Mouse (Mus musculus) MEL (cell line): ENCODE measurements around the gene Slc2a1. TPM values are rescaled to one million over a fixed set of nuclear protein-coding genes. Genes with fewer than 3 reads are reported as not detected.

Source experiments
- DNase-seq: peaks from one replicate; pipeline ENCODE4 v3.0.0; 2011; ENCODE audit warnings: low read depth, low spot score
- H3K27ac ChIP-seq: 2 replicates; pipeline ENCODE4 v1.5.1; 2012; ENCODE audit warnings: low read depth, mild to moderate bottlenecking, control low read depth, low read length, moderate library complexity; ENCODE audit not compliant: control insufficient read depth
- H3K27me3 ChIP-seq, 2 experiments: fragments of 150-350 bp in 1 of 2; sonication (generic) in 1 of 2; 2 replicates each; pipeline ENCODE4 v1.6.1; 2012; ENCODE audit warnings: low read length in 2 of 2, mild to moderate bottlenecking in 2 of 2, improper control_type of control experiment in 1 of 2, moderate library complexity in 1 of 2; ENCODE audit not compliant: insufficient read depth in 2 of 2, control insufficient read depth in 1 of 2
- H3K36me3 ChIP-seq, 2 experiments: 2 replicates each; pipeline ENCODE4 v1.6.1; 2012 to 2014; ENCODE audit warnings: low read length in 2 of 2, improper control_type of control experiment in 1 of 2, inconsistent platforms in 1 of 2, mild to moderate bottlenecking in 1 of 2; ENCODE audit not compliant: insufficient read depth in 2 of 2, control insufficient read depth in 1 of 2
- H3K4me1 ChIP-seq, 2 experiments: fragments of 150-350 bp in 1 of 2; sonication (generic) in 1 of 2; 2 replicates each; pipeline ENCODE4 v1.6.1; 2012; ENCODE audit warnings: low read length in 2 of 2, improper control_type of control experiment in 1 of 2, mild to moderate bottlenecking in 1 of 2; ENCODE audit not compliant: insufficient read depth in 2 of 2, control insufficient read depth in 1 of 2
- H3K4me3 ChIP-seq, 2 experiments: fragments of 150-350 bp in 1 of 2; sonication (generic) in 1 of 2; 2 replicates each; pipeline ENCODE4 v1.5.1; 2012; ENCODE audit warnings: low read depth in 2 of 2, low read length in 2 of 2, mild to moderate bottlenecking in 2 of 2, moderate library complexity in 2 of 2, control low read depth in 1 of 2, improper control_type of control experiment in 1 of 2; ENCODE audit not compliant: control insufficient read depth in 1 of 2, insufficient read depth in 1 of 2
- H3K79me2 ChIP-seq: 2 replicates; pipeline ENCODE4 v1.6.1; 2012; ENCODE audit warnings: mild to moderate bottlenecking, low read length, moderate library complexity; ENCODE audit not compliant: control insufficient read depth, poor library complexity, insufficient read depth
- H3K9ac ChIP-seq: 2 replicates; pipeline ENCODE4 v1.6.1; 2012; ENCODE audit warnings: low read depth, mild to moderate bottlenecking, control low read depth, low read length, moderate library complexity; ENCODE audit not compliant: control insufficient read depth, poor library complexity, severe bottlenecking
- H3K9me3 ChIP-seq: fragments of 150-350 bp; sonication (generic); replicated peaks from 2 replicates; pipeline ENCODE4 v1.6.1; 2012; ENCODE audit warnings: mild to moderate bottlenecking, low read length, improper control_type of control experiment, moderate library complexity; ENCODE audit not compliant: insufficient read depth
- CHD1 ChIP-seq: IDR thresholded peaks from 2 replicates; pipeline ENCODE4 v1.6.1; 2012; ENCODE audit warnings: low read depth, mild to moderate bottlenecking, inconsistent platforms, low read length, improper control_type of control experiment
- CTCF ChIP-seq, 3 experiments: IDR thresholded peaks in 2 of 3; conservative IDR thresholded peaks in 1 of 3; 2 replicates each; pipeline ENCODE4 v1.5.1; 2011 to 2012; ENCODE audit warnings: low read length in 3 of 3, low read depth in 2 of 3, mild to moderate bottlenecking in 2 of 3, improper control_type of control experiment in 1 of 3, inconsistent platforms in 1 of 3, mixed read lengths in 1 of 3, moderate library complexity in 1 of 3; ENCODE audit not compliant: control insufficient read depth in 1 of 3, insufficient read depth in 1 of 3, poor library complexity in 1 of 3, severe bottlenecking in 1 of 3
- E2F4 ChIP-seq: IDR thresholded peaks from 2 replicates; pipeline ENCODE4 v1.6.1; 2011; ENCODE audit warnings: low read depth, low read length, improper control_type of control experiment, borderline replicate concordance
- EP300 ChIP-seq, 2 experiments: IDR thresholded peaks; 2 replicates each; pipeline ENCODE4 v1.6.1; 2011; ENCODE audit warnings: improper control_type of control experiment in 2 of 2, low read length in 2 of 2, low read depth in 1 of 2, mild to moderate bottlenecking in 1 of 2
- ETS1 ChIP-seq: IDR thresholded peaks from 2 replicates; pipeline ENCODE4 v1.6.1; 2012; ENCODE audit warnings: low read depth, mild to moderate bottlenecking, inconsistent platforms, low read length, improper control_type of control experiment, moderate library complexity
- GABPA ChIP-seq: IDR thresholded peaks from 2 replicates; pipeline ENCODE4 v1.6.1; 2012; ENCODE audit warnings: low read depth, mild to moderate bottlenecking, inconsistent platforms, low read length, improper control_type of control experiment, moderate library complexity
- GATA1 ChIP-seq: IDR thresholded peaks from 2 replicates; pipeline ENCODE4 v1.6.1; 2011; ENCODE audit warnings: low read depth, low read length, improper control_type of control experiment
- HCFC1 ChIP-seq: IDR thresholded peaks from 2 replicates; pipeline ENCODE4 v1.6.1; 2012; ENCODE audit warnings: low read depth, mild to moderate bottlenecking, inconsistent platforms, low read length, improper control_type of control experiment, moderate library complexity
- JUND ChIP-seq: IDR thresholded peaks from 2 replicates; pipeline ENCODE4 v1.6.1; 2011; ENCODE audit warnings: low read depth, mild to moderate bottlenecking, improper control_type of control experiment, low read length
- MAX ChIP-seq: IDR thresholded peaks from 2 replicates; pipeline ENCODE4 v1.6.1; 2011; ENCODE audit warnings: low read length, improper control_type of control experiment
- MEF2A ChIP-seq: IDR thresholded peaks from 2 replicates; pipeline ENCODE4 v1.6.1; 2014; ENCODE audit warnings: low read depth, mild to moderate bottlenecking, inconsistent platforms, low read length, improper control_type of control experiment; ENCODE audit not compliant: poor library complexity, insufficient replicate concordance, severe bottlenecking; ENCODE audit errors: extremely low read depth
- MXI1 ChIP-seq: IDR thresholded peaks from 2 replicates; pipeline ENCODE4 v1.6.1; 2011; ENCODE audit warnings: mild to moderate bottlenecking, low read depth, low read length, improper control_type of control experiment
- MYB ChIP-seq: IDR thresholded peaks from 2 replicates; pipeline ENCODE4 v1.6.1; 2011; ENCODE audit warnings: mild to moderate bottlenecking, low read depth, low read length, improper control_type of control experiment
- NELFE ChIP-seq: IDR thresholded peaks from 2 replicates; pipeline ENCODE4 v1.6.1; 2011; ENCODE audit warnings: low read depth, low read length, improper control_type of control experiment
- NRF1 ChIP-seq: IDR thresholded peaks from 2 replicates; pipeline ENCODE4 v1.6.1; 2014; ENCODE audit warnings: low read depth, mild to moderate bottlenecking, inconsistent platforms, low read length, improper control_type of control experiment, moderate library complexity; ENCODE audit not compliant: poor library complexity, insufficient read depth, severe bottlenecking
- POLR2A ChIP-seq, 2 experiments: IDR thresholded peaks; 2 replicates each; pipeline ENCODE4 v1.6.1; 2011 to 2012; ENCODE audit warnings: low read length in 2 of 2, mild to moderate bottlenecking in 2 of 2, control low read depth in 1 of 2, improper control_type of control experiment in 1 of 2, low read depth in 1 of 2, moderate library complexity in 1 of 2; ENCODE audit not compliant: control insufficient read depth in 1 of 2, insufficient read depth in 1 of 2, poor library complexity in 1 of 2
- POLR2AphosphoS2 ChIP-seq: IDR thresholded peaks from 2 replicates; pipeline ENCODE4 v1.6.1; 2011; ENCODE audit warnings: low read length, improper control_type of control experiment
- RAD21 ChIP-seq: IDR thresholded peaks from 2 replicates; pipeline ENCODE4 v1.6.1; 2011; ENCODE audit warnings: mild to moderate bottlenecking, low read depth, low read length, improper control_type of control experiment
- SIN3A ChIP-seq: IDR thresholded peaks from 2 replicates; pipeline ENCODE4 v1.6.1; 2012; ENCODE audit warnings: low read length, improper control_type of control experiment, inconsistent platforms
- SMC3 ChIP-seq: IDR thresholded peaks from 2 replicates; pipeline ENCODE4 v1.6.1; 2011; ENCODE audit warnings: low read depth, low read length, improper control_type of control experiment
- TAL1 ChIP-seq: IDR thresholded peaks from 2 replicates; pipeline ENCODE4 v1.6.1; 2012; ENCODE audit warnings: mild to moderate bottlenecking, inconsistent platforms, low read length, moderate library complexity, mixed read lengths
- TBP ChIP-seq: IDR thresholded peaks from 2 replicates; pipeline ENCODE4 v1.8.0; 2011; ENCODE audit warnings: low read depth, low read length, improper control_type of control experiment
- TCF12 ChIP-seq: IDR thresholded peaks from 2 replicates; pipeline ENCODE4 v1.6.1; 2014; ENCODE audit warnings: low read depth, mild to moderate bottlenecking, inconsistent platforms, low read length, improper control_type of control experiment, moderate library complexity
- ZNF384 ChIP-seq: IDR thresholded peaks from 2 replicates; pipeline ENCODE4 v1.6.1; 2012; ENCODE audit warnings: low read depth, mild to moderate bottlenecking, inconsistent platforms, low read length, improper control_type of control experiment
- polyA plus RNA-seq, 2 experiments: library from polyadenylated mRNA; stranded (reverse) in 1 of 2; unstranded in 1 of 2; fragments of >175 nt in 1 of 2; fragments of >200 nt in 1 of 2; gene quantifications; 2 replicates each; pipeline versions ENCODE4 v1.2.1 to v1.2.4; 2012; ENCODE audit warnings: low replicate concordance in 2 of 2, low read depth in 1 of 2; ENCODE audit not compliant: insufficient read length in 2 of 2, insufficient read depth in 1 of 2, missing spikeins in 1 of 2
- total RNA-seq: library from RNA; depleted of rRNA; stranded (reverse); fragments of 300-350 nt; gene quantifications from 2 replicates; pipeline ENCODE4 v1.2.3, GENCODE M21; 2012

Gene Slc2a1
- total and polyA plus RNA-seq, 3 experiments: 15.9 to 99.5 TPM; not detected in 1

DNA sequence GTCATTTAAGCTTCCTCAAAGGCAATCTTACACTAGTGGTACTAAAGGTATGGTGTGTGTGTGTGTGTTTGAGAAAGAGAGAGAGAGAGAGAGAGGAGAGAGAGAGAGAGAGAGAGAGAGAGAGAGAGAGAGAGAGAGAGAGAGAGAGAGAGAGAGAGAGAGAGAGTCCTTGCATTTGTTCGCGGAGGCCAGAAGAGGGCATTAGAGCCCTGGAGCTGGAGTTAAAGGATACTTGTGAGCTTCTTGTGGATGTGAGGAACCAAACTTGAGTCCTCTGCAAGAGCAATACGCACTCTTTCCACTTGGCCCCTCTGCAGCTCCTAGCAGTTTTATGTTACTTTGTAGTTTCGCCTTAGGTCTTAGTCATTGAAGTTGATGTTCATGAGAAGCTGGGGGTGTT lies 54.5 kb downstream of the Slc2a1 start:
- H3K9ac ChIP-seq: no peak overlapping the region
- H3K27ac ChIP-seq: no peak overlapping the region
- H3K4me3 ChIP-seq: no peak overlapping the region
- no peaks in the 10 kb centered on the region for H3K9me3 ChIP-seq
- no peaks in the 10 kb centered on the region for H3K79me2 ChIP-seq
- H3K27me3 ChIP-seq: no peaks in the 10 kb centered on the region
- H3K4me1 ChIP-seq: peaks cover 3 to 13% of the 10 kb centered on the region in 2 experiments; a peak in 3 of 4 replicates
- TF ChIP-seq RAD21 (peak; percentile 27), CTCF (IDR thresholded peaks at IDR 0.05 in 2 of 3, conservative IDR thresholded peaks at IDR 0.05 in 1 of 3; ENCODE audit: control insufficient read depth in 1 of 3, insufficient read depth in 1 of 3, low read depth in 2 of 3, low read length in 3 of 3, poor library complexity in 1 of 3, severe bottlenecking in 1 of 3) (peak in 2 of 3 experiments; percentile 42 to 55; a peak in 4 of 6 replicates), JUND (peak; percentile 88), SMC3 (peak; percentile 42), TBP (no peak)
- TF ChIP-seq, all 39 proteins: peak for 4
- peaks cover 0 to 15% of the 10 kb centered on the region in 2 experiments; a peak in 2 of 4 replicates for H3K36me3 ChIP-seq
- peak; percentile 54 for DNase-seq

GRCm38 (mm10) chr4:119165916-119166315 lies 57.4 kb downstream of the Slc2a1 start:
- DNase-seq: peak; percentile 76
- TF ChIP-seq EP300 (IDR thresholded peaks at IDR 0.05; ENCODE audit: low read depth in 1 of 2, low read length in 2 of 2) (peak; percentile 53 to 67; a peak in 3 of 4 replicates), SIN3A (peak; percentile 51), TCF12 (peak; percentile 62), JUND (no peak), ETS1 (0 out of 2 replicates have a peak, but pooled peaks have one; percentile 23), MYB (no peak), GABPA (no peak), TAL1 (peak; percentile 77), ZNF384 (peak; percentile 81), GATA1 (peak; percentile 66)
- Histone ChIP-seq H3K9ac (0 out of 2 replicates have a peak overlapping the region, but pooled peaks have one; percentile 16), H3K27ac (peak overlapping the region; percentile 31), H3K4me1 (peaks cover 3 to 13% of the 10 kb centered on the region in 2 experiments; a peak in 3 of 4 replicates), H3K9me3 (no peaks in the 10 kb centered on the region), H3K27me3 (no peaks in the 10 kb centered on the region), H3K79me2 (no peaks in the 10 kb centered on the region), H3K4me3 (peak overlapping the region; percentile 13 to 41; a peak in 3 of 4 replicates), H3K36me3 (peaks cover 0 to 15% of the 10 kb centered on the region in 2 experiments; a peak in 2 of 4 replicates)

DNA sequence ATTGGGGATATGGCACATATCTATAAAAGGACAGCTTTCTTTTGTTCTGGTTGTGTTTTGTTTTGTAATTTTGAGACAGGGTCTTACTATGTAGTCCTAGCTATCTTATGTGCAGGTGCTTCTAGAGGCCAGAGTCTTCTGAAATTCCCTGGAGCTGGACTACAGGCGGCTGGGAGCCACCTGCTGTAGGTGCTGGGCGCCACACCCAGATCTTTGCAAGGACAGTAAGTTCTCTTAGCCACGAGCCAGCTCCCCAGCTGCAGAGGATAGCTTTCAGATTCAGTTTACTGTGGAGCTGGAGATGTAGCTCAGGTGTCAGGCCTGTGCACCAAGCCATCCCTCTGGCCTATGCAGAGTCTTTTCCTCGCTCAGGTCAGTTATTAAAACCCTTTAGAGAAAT lies 58.6 kb downstream of the Slc2a1 start:
- no peak overlapping the region for H3K4me3 ChIP-seq
- no peak for TF ChIP-seq E2F4
- no peak for TF ChIP-seq CTCF (IDR thresholded peaks at IDR 0.05 in 2 of 3, conservative IDR thresholded peaks at IDR 0.05 in 1 of 3; ENCODE audit: control insufficient read depth in 1 of 3, insufficient read depth in 1 of 3, low read depth in 2 of 3, low read length in 3 of 3, poor library complexity in 1 of 3, severe bottlenecking in 1 of 3)
- no peak for TF ChIP-seq CHD1
- TF ChIP-seq ZNF384: no peak
- no peak for TF ChIP-seq ETS1
- no peak for TF ChIP-seq POLR2AphosphoS2
- TF ChIP-seq HCFC1: no peak
- no peak for TF ChIP-seq MAX
- no peak for TF ChIP-seq TCF12
- no peak for TF ChIP-seq POLR2A (IDR thresholded peaks at IDR 0.05; ENCODE audit: control insufficient read depth in 1 of 2, insufficient read depth in 1 of 2, low read depth in 1 of 2, low read length in 2 of 2, poor library complexity in 1 of 2)
- TF ChIP-seq NRF1: no peak
- no peak for TF ChIP-seq MXI1
- TF ChIP-seq MEF2A: no peak
- TF ChIP-seq NELFE: no peak
- no peak for TF ChIP-seq RAD21
- H3K9me3 ChIP-seq: no peaks in the 10 kb centered on the region
- H3K36me3 ChIP-seq: peaks cover 0 to 15% of the 10 kb centered on the region in 2 experiments; a peak in 2 of 4 replicates
- H3K27ac ChIP-seq: no peak overlapping the region
- no peak overlapping the region for H3K9ac ChIP-seq
- no peaks in the 10 kb centered on the region for H3K27me3 ChIP-seq
- H3K4me1 ChIP-seq: peaks cover 3 to 13% of the 10 kb centered on the region in 2 experiments; a peak in 3 of 4 replicates
- no peak for DNase-seq
- no peaks in the 10 kb centered on the region for H3K79me2 ChIP-seq
